Mouse (Mus musculus): ENCODE results near the gene Apoa1. TPM values are rescaled to one million over a fixed set of nuclear protein-coding genes. Genes with fewer than 3 reads are reported as not detected.

The Apoa1 gene
- polyA plus RNA-seq, 1 experiment from 2014 or later = 2.6 TPM

GRCm38 (mm10) chr9:46259111-46259510, 30.7 kb downstream of the Apoa1 start:
- no peaks in the 10 kb centered on the region for H3K9me3 ChIP-seq (ENCODE audit: control insufficient read depth, low read length)
- H3K27ac ChIP-seq (ENCODE audit: low read depth, low read length) = no peak overlapping the region
- WGBS = 88% methylated on average over 6 of the region's 6 CpGs
- H3K27me3 ChIP-seq (ENCODE audit: control insufficient read depth, insufficient read depth, low read length) = no peaks in the 10 kb centered on the region
- H3K4me2 ChIP-seq (replicated peaks; ENCODE audit: low read depth, low read length) = no peak overlapping the region
- no peak overlapping the region for H3K9ac ChIP-seq (ENCODE audit: low read depth, low read length)
- no peak overlapping the region for H3K4me3 ChIP-seq (ENCODE audit: low read length)
- H3K36me3 ChIP-seq (ENCODE audit: control insufficient read depth, insufficient read depth, low read length) = no peaks in the 10 kb centered on the region
- no peak for ATAC-seq (ENCODE audit: low FRiP score, low TSS enrichment)
- no peaks in the 10 kb centered on the region for H3K4me1 ChIP-seq (ENCODE audit: control insufficient read depth, insufficient read depth, low read length)

GRCm38 (mm10) chr9:46261131-46261530, 32.8 kb downstream of the Apoa1 start:
- H3K27ac ChIP-seq (ENCODE audit: low read depth, low read length) = no peak overlapping the region
- no peak overlapping the region for H3K4me2 ChIP-seq (replicated peaks; ENCODE audit: low read depth, low read length)
- H3K4me3 ChIP-seq (ENCODE audit: low read length) = no peak overlapping the region
- H3K9me3 ChIP-seq (ENCODE audit: control insufficient read depth, low read length) = no peaks in the 10 kb centered on the region
- no peaks in the 10 kb centered on the region for H3K4me1 ChIP-seq (ENCODE audit: control insufficient read depth, insufficient read depth, low read length)
- ATAC-seq (ENCODE audit: low FRiP score, low TSS enrichment) = no peak
- no peaks in the 10 kb centered on the region for H3K36me3 ChIP-seq (ENCODE audit: control insufficient read depth, insufficient read depth, low read length)
- H3K9ac ChIP-seq (ENCODE audit: low read depth, low read length) = no peak overlapping the region
- H3K27me3 ChIP-seq (ENCODE audit: control insufficient read depth, insufficient read depth, low read length) = no peaks in the 10 kb centered on the region
- 93% methylated on average over 7 of the region's 7 CpGs for WGBS

- H3K9me3 ChIP-seq (ENCODE audit: control insufficient read depth, low read length) = no peaks in the 10 kb centered on the region
- no peak within 1 kb of the TSS for H3K4me2 ChIP-seq (replicated peaks; ENCODE audit: low read depth, low read length)
- WGBS = 63% methylated on average over 7 of the region's 7 CpGs
- no peak within 1 kb of the TSS for H3K27ac ChIP-seq (ENCODE audit: low read depth, low read length)
- H3K9ac ChIP-seq (ENCODE audit: low read depth, low read length) = no peak within 1 kb of the TSS
- no peak for ATAC-seq (ENCODE audit: low FRiP score, low TSS enrichment)
- 0 out of 2 replicates have a peak, but pooled peaks cover 8% of the 10 kb centered on the region for H3K4me1 ChIP-seq (ENCODE audit: control insufficient read depth, insufficient read depth, low read length)
- peaks cover 9% of the 10 kb centered on the region; the same call in 1 of the 2 replicates for H3K27me3 ChIP-seq (ENCODE audit: control insufficient read depth, insufficient read depth, low read length)
- no peaks in the 10 kb centered on the region for H3K36me3 ChIP-seq (ENCODE audit: control insufficient read depth, insufficient read depth, low read length)
- no peak within 1 kb of the TSS for H3K4me3 ChIP-seq (ENCODE audit: low read length)
These were observed 40.0 kb downstream of the Apoa1 start, which contains the start of gene Apoa5 for GRCm38 (mm10) chr9:46268343-46268873. Apoa5 (plus strand) TSS chr9:46268633.

- H3K4me1 ChIP-seq (ENCODE audit: control insufficient read depth, insufficient read depth, low read length) = peaks cover 14% of the 10 kb centered on the region
- no peak overlapping the region for H3K4me2 ChIP-seq (replicated peaks; ENCODE audit: low read depth, low read length)
- no peak overlapping the region for H3K4me3 ChIP-seq (ENCODE audit: low read length)
- no peaks in the 10 kb centered on the region for H3K36me3 ChIP-seq (ENCODE audit: control insufficient read depth, insufficient read depth, low read length)
- peaks cover 9% of the 10 kb centered on the region; the same call in 1 of the 2 replicates for H3K27me3 ChIP-seq (ENCODE audit: control insufficient read depth, insufficient read depth, low read length)
- ATAC-seq (ENCODE audit: low FRiP score, low TSS enrichment) = no peak
- H3K9ac ChIP-seq (ENCODE audit: low read depth, low read length) = no peak overlapping the region
- no peak overlapping the region for H3K27ac ChIP-seq (ENCODE audit: low read depth, low read length)
- 91% methylated on average over 5 of the region's 5 CpGs for WGBS
- no peaks in the 10 kb centered on the region for H3K9me3 ChIP-seq (ENCODE audit: control insufficient read depth, low read length)
These were observed 40.7 kb downstream of the Apoa1 start for GRCm38 (mm10) chr9:46269125-46269524.

- no peak for ATAC-seq (ENCODE audit: low FRiP score, low TSS enrichment)
These were observed 42.4 kb downstream of the Apoa1 start for GRCm38 (mm10) chr9:46270782-46271181.

GRCm38 (mm10) chr9:46272070-46272469, 43.7 kb downstream of the Apoa1 start:
- no peak overlapping the region for H3K4me2 ChIP-seq (replicated peaks; ENCODE audit: low read depth, low read length)
- ATAC-seq (ENCODE audit: low FRiP score, low TSS enrichment) = no peak
- H3K9ac ChIP-seq (ENCODE audit: low read depth, low read length) = no peak overlapping the region
- H3K4me3 ChIP-seq (ENCODE audit: low read length) = no peak overlapping the region; the same call in 1 of the 2 replicates
- H3K36me3 ChIP-seq (ENCODE audit: control insufficient read depth, insufficient read depth, low read length) = peaks cover 21% of the 10 kb centered on the region
- no peaks in the 10 kb centered on the region for H3K9me3 ChIP-seq (ENCODE audit: control insufficient read depth, low read length)
- H3K4me1 ChIP-seq (ENCODE audit: control insufficient read depth, insufficient read depth, low read length) = peaks cover 14% of the 10 kb centered on the region
- peaks cover 9% of the 10 kb centered on the region; the same call in 1 of the 2 replicates for H3K27me3 ChIP-seq (ENCODE audit: control insufficient read depth, insufficient read depth, low read length)
- no peak overlapping the region for H3K27ac ChIP-seq (ENCODE audit: low read depth, low read length)
- 89% methylated on average over 9 of the region's 9 CpGs for WGBS

More at GRCm38 (mm10) chr9:46270782-46271181, 42.4 kb downstream of the Apoa1 start:
- Histone ChIP-seq H3K4me2 (replicated peaks; ENCODE audit: low read depth, low read length) (no peak overlapping the region), H3K9me3 (ENCODE audit: control insufficient read depth, low read length) (no peaks in the 10 kb centered on the region), H3K4me1 (ENCODE audit: control insufficient read depth, insufficient read depth, low read length) (peaks cover 14% of the 10 kb centered on the region), H3K36me3 (ENCODE audit: control insufficient read depth, insufficient read depth, low read length) (peaks cover 8% of the 10 kb centered on the region), H3K4me3 (ENCODE audit: low read length) (no peak overlapping the region), H3K27ac (ENCODE audit: low read depth, low read length) (no peak overlapping the region), H3K27me3 (ENCODE audit: control insufficient read depth, insufficient read depth, low read length) (peaks cover 9% of the 10 kb centered on the region; the same call in 1 of the 2 replicates), H3K9ac (ENCODE audit: low read depth, low read length) (no peak overlapping the region)
- WGBS = 88% methylated on average over 4 of the region's 4 CpGs

GRCm38 (mm10) chr9:46272677-46273454, 44.5 kb downstream of the Apoa1 start, which contains the start of gene Zpr1:
Zpr1 (plus strand) TSS chr9:46273064.
- WGBS = 6% methylated on average over 45 of the region's 45 CpGs
- peaks cover 9% of the 10 kb centered on the region; the same call in 1 of the 2 replicates for H3K27me3 ChIP-seq (ENCODE audit: control insufficient read depth, insufficient read depth, low read length)
- peaks cover 29% of the 10 kb centered on the region for H3K36me3 ChIP-seq (ENCODE audit: control insufficient read depth, insufficient read depth, low read length)
- peak; percentile 96 for ATAC-seq (ENCODE audit: low FRiP score, low TSS enrichment)
- H3K4me3 ChIP-seq (ENCODE audit: low read length) = peak within 1 kb of the TSS; percentile 82
- H3K4me1 ChIP-seq (ENCODE audit: control insufficient read depth, insufficient read depth, low read length) = peaks cover 14% of the 10 kb centered on the region
- H3K9ac ChIP-seq (ENCODE audit: low read depth, low read length) = peak within 1 kb of the TSS; percentile 76
- H3K4me2 ChIP-seq (replicated peaks; ENCODE audit: low read depth, low read length) = peak within 1 kb of the TSS; percentile 89
- no peaks in the 10 kb centered on the region for H3K9me3 ChIP-seq (ENCODE audit: control insufficient read depth, low read length)
- peak within 1 kb of the TSS; percentile 68; the same call in 1 of the 2 replicates for H3K27ac ChIP-seq (ENCODE audit: low read depth, low read length)

- Histone ChIP-seq H3K4me1 (ENCODE audit: control insufficient read depth, insufficient read depth, low read length) (peaks cover 14% of the 10 kb centered on the region), H3K27me3 (ENCODE audit: control insufficient read depth, insufficient read depth, low read length) (peaks cover 9% of the 10 kb centered on the region; the same call in 1 of the 2 replicates), H3K4me2 (replicated peaks; ENCODE audit: low read depth, low read length) (no peak overlapping the region), H3K4me3 (ENCODE audit: low read length) (no peak overlapping the region; the same call in 1 of the 2 replicates), H3K9ac (ENCODE audit: low read depth, low read length) (no peak overlapping the region), H3K27ac (ENCODE audit: low read depth, low read length) (no peak overlapping the region), H3K36me3 (ENCODE audit: control insufficient read depth, insufficient read depth, low read length) (peaks cover 38% of the 10 kb centered on the region), H3K9me3 (ENCODE audit: control insufficient read depth, low read length) (no peaks in the 10 kb centered on the region)
- WGBS = 67% methylated on average over 9 of the region's 9 CpGs
- ATAC-seq (ENCODE audit: low FRiP score, low TSS enrichment) = no peak
These were observed 46.1 kb downstream of the Apoa1 start for GRCm38 (mm10) chr9:46274494-46274893.

All from kidney, embryonic 14.5 days (tissue).